In the genomic region with DNA sequence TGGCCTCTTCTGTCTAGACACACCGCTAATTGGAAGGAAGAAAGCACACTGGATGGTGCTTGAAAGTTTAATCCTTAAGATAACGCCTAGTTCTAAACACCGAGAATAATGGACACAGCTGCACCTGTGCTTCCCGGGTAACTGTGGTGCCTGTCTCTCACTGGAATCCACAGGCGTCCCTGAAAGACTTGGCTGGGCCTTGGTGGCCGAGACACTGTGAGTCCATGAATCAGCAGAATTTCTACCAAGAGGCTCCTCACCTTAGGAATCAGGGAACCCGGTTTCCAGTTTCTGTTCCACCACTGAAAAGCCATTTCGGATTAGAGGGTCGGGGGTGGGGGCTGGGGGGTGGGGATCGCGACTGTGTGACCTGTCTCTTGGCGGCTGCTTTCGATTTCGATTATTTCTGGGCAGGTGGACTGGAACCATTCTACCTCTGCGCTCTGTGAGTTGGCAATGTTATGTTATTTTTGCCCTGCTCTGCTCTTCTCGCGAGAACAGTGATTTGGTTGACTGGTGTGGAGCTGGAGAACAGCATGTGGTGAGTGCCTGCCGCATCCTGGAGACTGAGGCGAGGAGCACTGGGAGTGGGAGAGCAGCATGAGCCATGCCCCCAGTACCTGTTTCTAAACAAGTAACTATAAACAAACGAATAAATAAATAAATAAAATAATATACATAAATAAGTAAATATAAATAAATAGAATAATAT, we compare ENCODE assay signal across 9 mouse cellular contexts. TPM values are rescaled to one million over a fixed set of nuclear protein-coding genes. Genes with fewer than 3 reads are reported as not detected.
A peak's percentile ranks its signal among the peaks of the same experiment; 100 is the strongest.
DNase-seq lines count a peak whose midpoint lies in the region; ATAC-seq and TF ChIP-seq lines count a peak whose summit lies in the region.
"Had no signal": no experiment of that assay in that cellular context is flagged by ENCODE, and none has a peak within 500 bp of the region (broad histone marks: within the 10 kb centered on the region; RNA-seq: fewer than 3 reads in every experiment).

No protein-coding gene starts in this region.

- no peak for TF ChIP-seq POLR2A in kidney, adult 2 months (IDR thresholded peaks at IDR 0.05; ENCODE audit: low read depth, low read length)

- no peaks in the 10 kb centered on the region; the same call in 1 of the 2 replicates for H3K4me1 ChIP-seq in kidney, adult 2 months (ENCODE audit: control insufficient read depth, insufficient read depth, low read length)
- peaks cover 22% of the 10 kb centered on the region for H3K4me1 ChIP-seq in kidney, embryonic 16.5 days (ENCODE audit: insufficient read depth, low read length)
- H3K4me1 ChIP-seq in hindbrain, embryonic 12.5 days, result peaks cover 37% of the 10 kb centered on the region

- peak; percentile 41 for DNase-seq in kidney, adult 2 months
- DNase-seq in cerebellum, adult 9-10 months, result peak; percentile 76
- DNase-seq in neural tube, embryonic 10.5 days (ENCODE audit: extremely low spot score, low spot score), result peak; percentile 19
- no peak for DNase-seq in layer of hippocampus, postnatal 25 days (ENCODE audit: extremely low spot score in 1 of 2, low spot score in 1 of 2)
- no peak for DNase-seq in T-cell, adult 2 months (ENCODE audit: low spot score)
- no peak for DNase-seq in right cerebral cortex, adult 18-20 months

- no peak overlapping the region for H3K9ac ChIP-seq in kidney, embryonic 16.5 days (replicated peaks; ENCODE audit: low read length)
- no peak overlapping the region for H3K9ac ChIP-seq in hindbrain, embryonic 12.5 days

- no peaks in the 10 kb centered on the region for H3K27me3 ChIP-seq in kidney, adult 2 months (replicated peaks; ENCODE audit: control insufficient read depth, insufficient read depth, low read length)
- no peaks in the 10 kb centered on the region for H3K27me3 ChIP-seq in kidney, embryonic 16.5 days (ENCODE audit: insufficient read depth, low read length)
- H3K27me3 ChIP-seq in hindbrain, embryonic 12.5 days, result peaks cover 5% of the 10 kb centered on the region; the same call in 1 of the 2 replicates

- no peak overlapping the region for H3K4me3 ChIP-seq in kidney, adult 2 months (ENCODE audit: insufficient read depth, low read depth, low read length)
- no peak overlapping the region for H3K4me3 ChIP-seq in kidney, embryonic 16.5 days (ENCODE audit: low read length)
- no peak overlapping the region for H3K4me3 ChIP-seq in hindbrain, embryonic 12.5 days

- peaks cover 22% of the 10 kb centered on the region for H3K9me3 ChIP-seq in kidney, embryonic 16.5 days (ENCODE audit: low read length)
- peaks cover 7% of the 10 kb centered on the region; the same call in 1 of the 2 replicates for H3K9me3 ChIP-seq in hindbrain, embryonic 12.5 days (replicated peaks)

- WGBS in kidney, adult 2 months, result 44% methylated on average over 20 of the region's 20 CpGs
- 48% methylated on average over 20 of the region's 20 CpGs for WGBS in kidney, embryonic 16.5 days
- WGBS in hindbrain, embryonic 12.5 days, result 45% methylated on average over 20 of the region's 20 CpGs

- ATAC-seq in kidney, embryonic 16.5 days (ENCODE audit: low FRiP score, low TSS enrichment), result no peak
- 0 out of 2 replicates have a peak, but pooled peaks have one; percentile 35 for ATAC-seq in hindbrain, embryonic 12.5 days (ENCODE audit: low FRiP score)

- no peak overlapping the region for H3K4me2 ChIP-seq in kidney, embryonic 16.5 days (replicated peaks; ENCODE audit: low read depth, low read length)
- 0 out of 2 replicates have a peak overlapping the region, but pooled peaks have one; percentile 13 for H3K4me2 ChIP-seq in hindbrain, embryonic 12.5 days (replicated peaks)

- H3K27ac ChIP-seq in kidney, adult 2 months (ENCODE audit: insufficient read depth, low read depth, low read length), result no peak overlapping the region
- no peak overlapping the region for H3K27ac ChIP-seq in kidney, embryonic 16.5 days (ENCODE audit: low read length)
- H3K27ac ChIP-seq in hindbrain, embryonic 12.5 days, result no peak overlapping the region

- no peaks in the 10 kb centered on the region for H3K36me3 ChIP-seq in kidney, adult 2 months (ENCODE audit: control insufficient read depth, insufficient read depth, low read length)
- H3K36me3 ChIP-seq in kidney, embryonic 16.5 days (ENCODE audit: insufficient read depth, low read length), result no peaks in the 10 kb centered on the region
- no peaks in the 10 kb centered on the region for H3K36me3 ChIP-seq in hindbrain, embryonic 12.5 days

- no peak; the same call in 1 of the 2 replicates for TF ChIP-seq CTCF in kidney, adult 2 months (conservative IDR thresholded peaks at IDR 0.05; ENCODE audit: insufficient read depth, insufficient read length, low read depth, low read length)

RNA-seq across cellular contexts. Expression of a gene that starts 2.5 kb away (rescaled TPM):
- 38.0 and 41.5 TPM in 2 replicates for polyA plus RNA-seq in kidney, adult 2 months (2012; rRNA removed)
- polyA plus RNA-seq in kidney, embryonic 16.5 days (2015; fragmentation: Nextera tagmentation; extraction: Ambion mirVana), result 9.1 and 9.5 TPM in 2 replicates
- 30.7 and 31.8 TPM in 2 replicates for polyA plus RNA-seq in hindbrain, embryonic 12.5 days (2016; fragmentation: Nextera tagmentation; extraction: Ambion mirVana)
- 10 to 100 TPM; 44.3 to 58.4 TPM for total RNA-seq in layer of hippocampus, postnatal 25 days (2021)

RNA-seq across cellular contexts. Expression of a gene that starts 24.1 kb away (rescaled TPM):
- polyA plus RNA-seq in kidney, adult 2 months (2012; rRNA removed), result 2.2 and 2.4 TPM in 2 replicates
- polyA plus RNA-seq in kidney, embryonic 16.5 days (2015; fragmentation: Nextera tagmentation; extraction: Ambion mirVana), result 1.4 TPM in 2 replicates
- 7.1 and 7.2 TPM in 2 replicates for polyA plus RNA-seq in hindbrain, embryonic 12.5 days (2016; fragmentation: Nextera tagmentation; extraction: Ambion mirVana)
- 1 to 10 TPM; 1.4 to 1.5 TPM for total RNA-seq in layer of hippocampus, postnatal 25 days (2021)
- total RNA-seq: hematopoietic stem cell, adult 5-6 weeks had no signal

RNA-seq across cellular contexts. Expression of a gene that starts 27.0 kb away (rescaled TPM):
- polyA plus RNA-seq in kidney, adult 2 months (2012; rRNA removed), result 374 and 465 TPM in 2 replicates
- 125 and 134 TPM in 2 replicates for polyA plus RNA-seq in kidney, embryonic 16.5 days (2015; fragmentation: Nextera tagmentation; extraction: Ambion mirVana)
- polyA plus RNA-seq in hindbrain, embryonic 12.5 days (2016; fragmentation: Nextera tagmentation; extraction: Ambion mirVana), result 72.7 and 78.3 TPM in 2 replicates
- 10 to 100 TPM; 36.6 to 38.8 TPM for total RNA-seq in layer of hippocampus, postnatal 25 days (2021)

RNA-seq across cellular contexts. Expression of a gene that starts 39.5 kb away (rescaled TPM):
- polyA plus RNA-seq in kidney, adult 2 months (2012; rRNA removed), result 8.3 and 8.6 TPM in 2 replicates
- 2.8 and 4.7 TPM in 2 replicates for polyA plus RNA-seq in kidney, embryonic 16.5 days (2015; fragmentation: Nextera tagmentation; extraction: Ambion mirVana)
- 13.7 and 14.4 TPM in 2 replicates for polyA plus RNA-seq in hindbrain, embryonic 12.5 days (2016; fragmentation: Nextera tagmentation; extraction: Ambion mirVana)
- total RNA-seq in layer of hippocampus, postnatal 25 days (2021), result 10 to 100 TPM; 66.5 to 70.9 TPM

RNA-seq across cellular contexts. Expression of a gene that starts 39.7 kb away (rescaled TPM):
- 0.09 and 0.12 TPM in 2 replicates for polyA plus RNA-seq in kidney, adult 2 months (2012; rRNA removed)
- 1.6 and 3.2 TPM in 2 replicates for polyA plus RNA-seq in kidney, embryonic 16.5 days (2015; fragmentation: Nextera tagmentation; extraction: Ambion mirVana)
- 3.1 and 3.8 TPM in 2 replicates for polyA plus RNA-seq in hindbrain, embryonic 12.5 days (2016; fragmentation: Nextera tagmentation; extraction: Ambion mirVana)
- total RNA-seq in layer of hippocampus, postnatal 25 days (2021), result 1 to 10 TPM; 1.2 to 1.3 TPM

Comparison
In these comparisons a context has a peak if more than half of its experiments do, and no peak if none do; other contexts are left out.
1. DNase-seq: peak in kidney, adult 2 months (single experiment), cerebellum, adult 9-10 months (single experiment) and neural tube, embryonic 10.5 days (single experiment); none in layer of hippocampus, postnatal 25 days (0 of 2), T-cell, adult 2 months (single experiment) and right cerebral cortex, adult 18-20 months (single experiment).